Mouse (Mus musculus): ENCODE results near the gene Tex30. TPM values are rescaled to one million over a fixed set of nuclear protein-coding genes. Genes with fewer than 3 reads are reported as not detected.
"Not testable (repeated sequence)": the region's sequence is repeated elsewhere in the genome, so short reads cannot be mapped to it uniquely, and the experiment has no call there.

Tex30 gene
- total and polyA plus RNA-seq, 2 experiments from 2014 or later, result 8.4 to 37.2 TPM

- no peak for TF ChIP-seq CTCF (IDR thresholded peaks at IDR 0.05)
- Histone ChIP-seq H3K9ac (replicated peaks; ENCODE audit: low read length, poor library complexity, severe bottlenecking) (no peak overlapping the region), H3K27me3 (ENCODE audit: insufficient read depth, low read length) (no peaks in the 10 kb centered on the region), H3K27ac (ENCODE audit: low read depth, low read length) (no peak overlapping the region), H3K4me3 (ENCODE audit: low read depth, low read length) (no peak overlapping the region), H3K9me3 (ENCODE audit: low read length) (no peaks in the 10 kb centered on the region), H3K4me1 (ENCODE audit: insufficient read depth, low read length) (no peaks in the 10 kb centered on the region), H3K36me3 (ENCODE audit: insufficient read depth, low read length) (no peaks in the 10 kb centered on the region), H3K4me2 (ENCODE audit: low read depth, low read length, poor library complexity, severe bottlenecking) (no peak overlapping the region)
- DNase-seq (ENCODE audit: low spot score), result no peak
- 93% methylated on average over 6 of the region's 6 CpGs for WGBS
- no peak for ATAC-seq (ENCODE audit: low FRiP score)
These were observed 38.8 kb downstream of the Tex30 start for GRCm38 (mm10) chr1:44063439-44063838.

- Histone ChIP-seq H3K36me3 (ENCODE audit: insufficient read depth, low read length) (no peaks in the 10 kb centered on the region), H3K27ac (ENCODE audit: low read depth, low read length) (no peak within 1 kb of the TSS), H3K4me2 (ENCODE audit: low read depth, low read length, poor library complexity, severe bottlenecking) (no peak within 1 kb of the TSS), H3K4me1 (ENCODE audit: insufficient read depth, low read length) (no peaks in the 10 kb centered on the region), H3K27me3 (ENCODE audit: insufficient read depth, low read length) (no peaks in the 10 kb centered on the region), H3K4me3 (ENCODE audit: low read depth, low read length) (no peak within 1 kb of the TSS), H3K9ac (replicated peaks; ENCODE audit: low read length, poor library complexity, severe bottlenecking) (no peak within 1 kb of the TSS), H3K9me3 (ENCODE audit: low read length) (no peaks in the 10 kb centered on the region)
- DNase-seq (ENCODE audit: low spot score), result no peak
- WGBS, result 95% methylated on average over 2 of the region's 2 CpGs
- ATAC-seq (ENCODE audit: low FRiP score), result no peak
- no peak for TF ChIP-seq CTCF (IDR thresholded peaks at IDR 0.05)
These were observed 40.4 kb downstream of the Tex30 start, which contains the start of gene Gm8251 for GRCm38 (mm10) chr1:44061836-44062235. Gene Gm8251 (minus strand): TSS chr1:44061936.

DNA sequence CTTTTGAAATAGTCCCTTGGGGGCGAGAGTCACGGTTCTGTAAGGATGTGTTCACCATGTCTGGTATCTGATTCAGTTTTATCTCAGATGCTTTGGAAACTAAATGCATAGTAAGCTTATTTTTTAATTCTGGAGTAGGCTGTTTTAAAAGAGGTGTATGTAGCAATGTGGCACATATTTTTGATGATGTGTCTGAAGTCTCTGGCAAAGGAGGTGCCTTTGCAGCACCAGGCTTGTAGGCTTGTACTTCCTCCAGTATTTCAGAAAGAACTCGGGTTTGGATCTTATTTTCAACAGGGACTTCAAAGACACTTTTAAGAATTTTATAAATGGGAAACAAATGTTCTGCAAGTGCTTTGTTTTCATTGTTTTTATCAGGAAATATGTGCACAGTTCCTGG is 44.4 kb downstream of the Tex30 start:
- ATAC-seq (ENCODE audit: low FRiP score) (no peak), DNase-seq (ENCODE audit: low spot score) (no peak)
- no peak for TF ChIP-seq CTCF (IDR thresholded peaks at IDR 0.05)
- Histone ChIP-seq H3K4me1 (ENCODE audit: insufficient read depth, low read length) (no peaks in the 10 kb centered on the region), H3K27me3 (ENCODE audit: insufficient read depth, low read length) (no peaks in the 10 kb centered on the region), H3K4me2 (ENCODE audit: low read depth, low read length, poor library complexity, severe bottlenecking) (no peak overlapping the region), H3K27ac (ENCODE audit: low read depth, low read length) (no peak overlapping the region), H3K9ac (replicated peaks; ENCODE audit: low read length, poor library complexity, severe bottlenecking) (no peak overlapping the region), H3K9me3 (ENCODE audit: low read length) (no peaks in the 10 kb centered on the region), H3K36me3 (ENCODE audit: insufficient read depth, low read length) (no peaks in the 10 kb centered on the region), H3K4me3 (ENCODE audit: low read depth, low read length) (no peak overlapping the region)
- WGBS, result 90% methylated on average over 3 of the region's 3 CpGs

- Histone ChIP-seq H3K27me3 (ENCODE audit: insufficient read depth, low read length) (no peaks in the 10 kb centered on the region), H3K4me2 (ENCODE audit: low read depth, low read length, poor library complexity, severe bottlenecking) (no peak overlapping the region), H3K4me3 (ENCODE audit: low read depth, low read length) (no peak overlapping the region), H3K9me3 (ENCODE audit: low read length) (no peaks in the 10 kb centered on the region), H3K27ac (ENCODE audit: low read depth, low read length) (no peak overlapping the region), H3K36me3 (ENCODE audit: insufficient read depth, low read length) (no peaks in the 10 kb centered on the region), H3K9ac (replicated peaks; ENCODE audit: low read length, poor library complexity, severe bottlenecking) (no peak overlapping the region), H3K4me1 (ENCODE audit: insufficient read depth, low read length) (no peaks in the 10 kb centered on the region)
- ATAC-seq (ENCODE audit: low FRiP score) (no peak), DNase-seq (ENCODE audit: low spot score) (no peak)
- 80% methylated on average over 2 of the region's 2 CpGs for WGBS
- no peak for TF ChIP-seq CTCF (IDR thresholded peaks at IDR 0.05)
These were observed 55.7 kb downstream of the Tex30 start for GRCm38 (mm10) chr1:44046556-44046955.

GRCm38 (mm10) chr1:44045689-44046088 is 56.6 kb downstream of the Tex30 start:
- 84% methylated on average over 5 of the region's 5 CpGs for WGBS
- not testable (repeated sequence) for H3K4me1 ChIP-seq (ENCODE audit: insufficient read depth, low read length); H3K4me3 ChIP-seq (ENCODE audit: low read depth, low read length); ATAC-seq (ENCODE audit: low FRiP score); H3K27ac ChIP-seq (ENCODE audit: low read depth, low read length); H3K36me3 ChIP-seq (ENCODE audit: insufficient read depth, low read length); DNase-seq (ENCODE audit: low spot score); H3K9ac ChIP-seq (replicated peaks; ENCODE audit: low read length, poor library complexity, severe bottlenecking); H3K4me2 ChIP-seq (ENCODE audit: low read depth, low read length, poor library complexity, severe bottlenecking); H3K9me3 ChIP-seq (ENCODE audit: low read length); H3K27me3 ChIP-seq (ENCODE audit: insufficient read depth, low read length)

GRCm38 (mm10) chr1:44042555-44042915 is 59.7 kb downstream of the Tex30 start:
- peak overlapping the region; percentile 68 for H3K4me2 ChIP-seq (ENCODE audit: low read depth, low read length, poor library complexity, severe bottlenecking)
- H3K9ac ChIP-seq (replicated peaks; ENCODE audit: low read length, poor library complexity, severe bottlenecking), result peak overlapping the region; percentile 50
- peak; percentile 85 for ATAC-seq (ENCODE audit: low FRiP score)
- peak overlapping the region; percentile 42 for H3K4me3 ChIP-seq (ENCODE audit: low read depth, low read length)
- 0% methylated on average over 6 of the region's 6 CpGs for WGBS
- no peaks in the 10 kb centered on the region for H3K27me3 ChIP-seq (ENCODE audit: insufficient read depth, low read length)
- no peak for DNase-seq (ENCODE audit: low spot score)
- TF ChIP-seq CTCF (IDR thresholded peaks at IDR 0.05), result no peak
- peak overlapping the region; percentile 52 for H3K27ac ChIP-seq (ENCODE audit: low read depth, low read length)
- H3K9me3 ChIP-seq (ENCODE audit: low read length), result no peaks in the 10 kb centered on the region
- no peaks in the 10 kb centered on the region for H3K4me1 ChIP-seq (ENCODE audit: insufficient read depth, low read length)
- H3K36me3 ChIP-seq (ENCODE audit: insufficient read depth, low read length), result no peaks in the 10 kb centered on the region

All from midbrain, postnatal 0 days (tissue).